Mouse (Mus musculus) CD4-positive, CD25-positive, alpha-beta regulatory T cell (primary cell): ENCODE results near the gene Gm28490. TPM values are rescaled to one million over a fixed set of nuclear protein-coding genes. Genes with fewer than 3 reads are reported as not detected.

Source experiments
- polyA plus RNA-seq: library from polyadenylated mRNA; unstranded; fragments of 100-300 nt; shearing (Covaris generic); gene quantifications from one replicate; pipeline ENCODE4 v1.2.1, GENCODE M21; 2017

Gene Gm28490
- polyA plus RNA-seq, result not detected

GRCm38 (mm10) chrY:31634656-31635055, at the start of gene Gm28490:
TSS of gene Gm28490 (minus strand) at chrY:31634756.

